Mouse (Mus musculus) hematopoietic multipotent progenitor cell, adult 10-12 weeks (in vitro differentiated cells): ENCODE data around the gene Cldn34d. TPM values are rescaled to one million over a fixed set of nuclear protein-coding genes. Genes with fewer than 3 reads are reported as not detected.

Experiments used
- polyA plus RNA-seq: library from polyadenylated mRNA; stranded (reverse); fragments of >175 nt; gene quantifications from 2 replicates; pipeline ENCODE4 v1.2.3, GENCODE M21; 2012; ENCODE audit warnings: low replicate concordance

The Cldn34d gene
- polyA plus RNA-seq, result not detected in 2 replicates

DNA sequence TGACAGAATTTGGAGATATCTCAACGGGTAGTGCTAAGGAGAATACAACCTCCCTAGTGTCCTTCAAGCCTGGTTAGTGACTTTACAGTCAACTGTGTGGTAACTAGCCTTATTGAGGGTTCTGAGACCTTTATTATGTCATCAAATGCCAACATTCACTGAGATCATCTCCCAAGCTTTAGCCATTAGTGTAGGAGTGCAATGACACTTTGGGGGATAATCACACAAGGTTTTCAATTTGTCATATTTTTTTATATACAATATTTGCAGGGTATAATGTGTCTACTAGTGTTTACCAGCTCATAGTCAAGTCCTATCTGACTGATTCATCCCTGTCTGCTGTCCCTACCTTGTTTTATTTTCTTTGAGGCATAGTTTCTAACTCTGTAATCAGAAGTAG, at the start of gene Cldn34d:
Cldn34d (minus strand) TSS at position 101 of the 400 bp plus-strand sequence.

Other genes starting within 250 kb of the Cldn34d start
- not detected in 2 replicates for gene Cldn34b4, start 209.6 kb downstream of the Cldn34d start, polyA plus RNA-seq